Mouse (Mus musculus): ENCODE data around the gene Shb. TPM values are rescaled to one million over a fixed set of nuclear protein-coding genes. Genes with fewer than 3 reads are reported as not detected.
"Not testable (repeated sequence)": the region's sequence is repeated elsewhere in the genome, so short reads cannot be mapped to it uniquely, and the experiment has no call there.

Shb gene
- polyA plus RNA-seq, 1 experiment from 2014 or later: 6.8 TPM

- H3K4me1 ChIP-seq: peaks cover 23% of the 10 kb centered on the region
- WGBS: 1% methylated on average over 19 of the region's 19 CpGs
- peak overlapping the region; percentile 98 for H3K4me3 ChIP-seq
- H3K36me3 ChIP-seq: peaks cover 18% of the 10 kb centered on the region
- no peak for ATAC-seq (ENCODE audit: insufficient number of reproducible peaks, low FRiP score, low TSS enrichment, low read depth)
- peak overlapping the region; percentile 94 for H3K9ac ChIP-seq
- H3K9me3 ChIP-seq: no peaks in the 10 kb centered on the region
- H3K27ac ChIP-seq: peak overlapping the region; percentile 96
- H3K4me2 ChIP-seq: peak overlapping the region; percentile 81
- H3K27me3 ChIP-seq: no peaks in the 10 kb centered on the region
Observed at GRCm38 (mm10) chr4:45407703-45408334, 124.5 kb downstream of the Shb start.

GRCm38 (mm10) chr4:45407001-45407702 is 125.1 kb downstream of the Shb start:
- Histone ChIP-seq H3K27ac (no peak overlapping the region), H3K36me3 (peaks cover 25% of the 10 kb centered on the region), H3K4me3 (peak overlapping the region; percentile 98), H3K9ac (no peak overlapping the region), H3K4me2 (peak overlapping the region; percentile 81), H3K4me1 (peaks cover 23% of the 10 kb centered on the region), H3K27me3 (no peaks in the 10 kb centered on the region), H3K9me3 (no peaks in the 10 kb centered on the region)
- 40% methylated on average over 5 of the region's 5 CpGs for WGBS
- ATAC-seq (ENCODE audit: insufficient number of reproducible peaks, low FRiP score, low TSS enrichment, low read depth): no peak

- no peak overlapping the region for H3K9ac ChIP-seq
- H3K9me3 ChIP-seq: no peaks in the 10 kb centered on the region
- no peak overlapping the region for H3K4me3 ChIP-seq
- WGBS: 81% methylated on average over 7 of the region's 7 CpGs
- H3K36me3 ChIP-seq: peaks cover 30% of the 10 kb centered on the region
- H3K27ac ChIP-seq: no peak overlapping the region
- peaks cover 23% of the 10 kb centered on the region for H3K4me1 ChIP-seq
- ATAC-seq (ENCODE audit: insufficient number of reproducible peaks, low FRiP score, low TSS enrichment, low read depth): no peak
- H3K27me3 ChIP-seq: no peaks in the 10 kb centered on the region
- H3K4me2 ChIP-seq: no peak overlapping the region
Observed at GRCm38 (mm10) chr4:45406397-45406796, 125.9 kb downstream of the Shb start.

GRCm38 (mm10) chr4:45405315-45405714 is 127.0 kb downstream of the Shb start:
- no peak for ATAC-seq (ENCODE audit: insufficient number of reproducible peaks, low FRiP score, low TSS enrichment, low read depth)
- no peak overlapping the region for H3K4me3 ChIP-seq
- 55% methylated on average over 7 of the region's 7 CpGs for WGBS
- no peak overlapping the region for H3K9ac ChIP-seq
- H3K36me3 ChIP-seq: peaks cover 34% of the 10 kb centered on the region
- no peaks in the 10 kb centered on the region for H3K9me3 ChIP-seq
- no peak overlapping the region for H3K27ac ChIP-seq
- no peak overlapping the region for H3K4me2 ChIP-seq
- H3K27me3 ChIP-seq: no peaks in the 10 kb centered on the region
- peaks cover 23% of the 10 kb centered on the region for H3K4me1 ChIP-seq

- Histone ChIP-seq H3K9me3 (no peaks in the 10 kb centered on the region), H3K4me1 (peaks cover 21% of the 10 kb centered on the region), H3K9ac (no peak overlapping the region), H3K27ac (no peak overlapping the region), H3K27me3 (no peaks in the 10 kb centered on the region), H3K36me3 (peaks cover 45% of the 10 kb centered on the region), H3K4me2 (no peak overlapping the region), H3K4me3 (no peak overlapping the region)
- ATAC-seq (ENCODE audit: insufficient number of reproducible peaks, low FRiP score, low TSS enrichment, low read depth): no peak
- 92% methylated on average over 7 of the region's 7 CpGs for WGBS
Observed at GRCm38 (mm10) chr4:45404086-45404485, 128.2 kb downstream of the Shb start.

- peaks cover 50% of the 10 kb centered on the region for H3K36me3 ChIP-seq
- H3K9ac ChIP-seq: no peak overlapping the region
- 88% methylated on average over 7 of the region's 7 CpGs for WGBS
- no peak overlapping the region for H3K4me2 ChIP-seq
- no peaks in the 10 kb centered on the region for H3K9me3 ChIP-seq
- H3K4me1 ChIP-seq: peaks cover 19% of the 10 kb centered on the region
- no peak for ATAC-seq (ENCODE audit: insufficient number of reproducible peaks, low FRiP score, low TSS enrichment, low read depth)
- H3K4me3 ChIP-seq: no peak overlapping the region
- no peaks in the 10 kb centered on the region for H3K27me3 ChIP-seq
- H3K27ac ChIP-seq: no peak overlapping the region
Observed at GRCm38 (mm10) chr4:45403499-45403878, 128.8 kb downstream of the Shb start.

GRCm38 (mm10) chr4:45402878-45403498 is 129.3 kb downstream of the Shb start:
- no peaks in the 10 kb centered on the region for H3K27me3 ChIP-seq
- no peak for ATAC-seq (ENCODE audit: insufficient number of reproducible peaks, low FRiP score, low TSS enrichment, low read depth)
- H3K9ac ChIP-seq: no peak overlapping the region
- no peak overlapping the region for H3K4me2 ChIP-seq
- no peak overlapping the region for H3K27ac ChIP-seq
- H3K4me3 ChIP-seq: no peak overlapping the region
- 82% methylated on average over 7 of the region's 7 CpGs for WGBS
- H3K9me3 ChIP-seq: no peaks in the 10 kb centered on the region
- H3K4me1 ChIP-seq: peaks cover 19% of the 10 kb centered on the region
- H3K36me3 ChIP-seq: peaks cover 53% of the 10 kb centered on the region

GRCm38 (mm10) chr4:45402281-45402680 is 130.0 kb downstream of the Shb start:
- no peaks in the 10 kb centered on the region for H3K9me3 ChIP-seq
- 92% methylated on average over 4 of the region's 4 CpGs for WGBS
- peaks cover 59% of the 10 kb centered on the region for H3K36me3 ChIP-seq
- no peak overlapping the region for H3K27ac ChIP-seq
- H3K4me1 ChIP-seq: peaks cover 13% of the 10 kb centered on the region
- ATAC-seq (ENCODE audit: insufficient number of reproducible peaks, low FRiP score, low TSS enrichment, low read depth): no peak
- no peak overlapping the region for H3K4me3 ChIP-seq
- no peak overlapping the region for H3K4me2 ChIP-seq
- H3K27me3 ChIP-seq: no peaks in the 10 kb centered on the region
- no peak overlapping the region for H3K9ac ChIP-seq

GRCm38 (mm10) chr4:45399421-45400210 is 132.7 kb downstream of the Shb start:
- no peak for ATAC-seq (ENCODE audit: insufficient number of reproducible peaks, low FRiP score, low TSS enrichment, low read depth)
- Histone ChIP-seq H3K27me3 (no peaks in the 10 kb centered on the region), H3K27ac (no peak overlapping the region), H3K4me2 (no peak overlapping the region), H3K36me3 (peaks cover 64% of the 10 kb centered on the region), H3K4me1 (no peaks in the 10 kb centered on the region; the same call in 1 of the 2 replicates), H3K9ac (no peak overlapping the region), H3K9me3 (no peaks in the 10 kb centered on the region), H3K4me3 (no peak overlapping the region)
- 95% methylated on average over 45 of the region's 45 CpGs for WGBS

- H3K27ac ChIP-seq; H3K4me1 ChIP-seq; H3K4me3 ChIP-seq; ATAC-seq (ENCODE audit: insufficient number of reproducible peaks, low FRiP score, low TSS enrichment, low read depth); H3K27me3 ChIP-seq; H3K4me2 ChIP-seq; H3K9ac ChIP-seq; H3K9me3 ChIP-seq: not testable (repeated sequence)
- H3K36me3 ChIP-seq: peaks cover 51% of the 10 kb centered on the region
- 76% methylated on average over 5 of the region's 5 CpGs for WGBS
Observed at GRCm38 (mm10) chr4:45398315-45398714, 134.0 kb downstream of the Shb start.

- WGBS: 85% methylated on average over 6 of the region's 6 CpGs
- H3K27me3 ChIP-seq; H3K4me1 ChIP-seq; H3K9ac ChIP-seq; H3K4me2 ChIP-seq; H3K9me3 ChIP-seq; H3K4me3 ChIP-seq; ATAC-seq (ENCODE audit: insufficient number of reproducible peaks, low FRiP score, low TSS enrichment, low read depth); H3K27ac ChIP-seq: not testable (repeated sequence)
- H3K36me3 ChIP-seq: peaks cover 33% of the 10 kb centered on the region
Observed at GRCm38 (mm10) chr4:45396211-45396610, 136.1 kb downstream of the Shb start.

GRCm38 (mm10) chr4:45393658-45394057 is 138.6 kb downstream of the Shb start:
- H3K4me2 ChIP-seq: no peak overlapping the region
- no peaks in the 10 kb centered on the region for H3K4me1 ChIP-seq
- H3K36me3 ChIP-seq: peaks cover 15% of the 10 kb centered on the region
- H3K27me3 ChIP-seq: no peaks in the 10 kb centered on the region
- H3K27ac ChIP-seq: no peak overlapping the region
- H3K9ac ChIP-seq: no peak overlapping the region
- ATAC-seq (ENCODE audit: insufficient number of reproducible peaks, low FRiP score, low TSS enrichment, low read depth): no peak
- H3K4me3 ChIP-seq: no peak overlapping the region
- H3K9me3 ChIP-seq: no peaks in the 10 kb centered on the region
- WGBS: 74% methylated on average over 5 of the region's 5 CpGs
